Mouse (Mus musculus) lung, adult 2 months (tissue): ENCODE data around the gene Mrps35. TPM values are rescaled to one million over a fixed set of nuclear protein-coding genes. Genes with fewer than 3 reads are reported as not detected.

Experiments used
- DNase-seq: peaks from one replicate; pipeline ENCODE4 v3.0.0; 2022
- H3K4me1 ChIP-seq: fragments of 200-500 bp; 2 replicates; pipeline ENCODE4 v1.6.1; 2011; ENCODE audit warnings: low read length; ENCODE audit not compliant: control insufficient read depth, insufficient read depth
- H3K4me3 ChIP-seq: fragments of 200-500 bp; replicated peaks from 2 replicates; pipeline ENCODE3; 2011; ENCODE audit warnings: low read depth, mild to moderate bottlenecking, control low read depth, low read length; ENCODE audit errors: extremely low read depth
- CTCF ChIP-seq: fragments of 200-500 bp; IDR thresholded peaks from 2 replicates; pipeline ENCODE4 v1.5.1; 2011; ENCODE audit warnings: mild to moderate bottlenecking, low read length, control low read depth; ENCODE audit not compliant: insufficient read depth
- POLR2A ChIP-seq: fragments of 200-500 bp; IDR thresholded peaks from 2 replicates; pipeline ENCODE4 v1.6.1; 2011; ENCODE audit warnings: low read depth, mild to moderate bottlenecking, control low read depth, low read length, borderline replicate concordance; ENCODE audit errors: extremely low read depth
- WGBS: fragments of 180-500 bp; shearing (Covaris S2); methylation state at CpG from one replicate; pipeline ENCODE4 v1.1.7; 2018; 5-methylcytosine and 5-hydroxymethylcytosine counted together
- polyA plus RNA-seq: library from polyadenylated mRNA; depleted of rRNA; stranded (reverse); fragments of >200 nt; gene quantifications from 2 replicates; pipeline ENCODE4 v1.2.3, GENCODE M21; 2012

Gene Mrps35
- polyA plus RNA-seq, 1 experiment = 6.2 TPM

- no peak for TF ChIP-seq POLR2A
- no peak for TF ChIP-seq CTCF
- 80% methylated on average over 2 of the region's 2 CpGs for WGBS
- H3K4me1 ChIP-seq = 0 out of 2 replicates have a peak, but pooled peaks cover under 1% of the 10 kb centered on the region
- no peak overlapping the region for H3K4me3 ChIP-seq
- DNase-seq = no peak
Measured at GRCm38 (mm10) chr6:147028396-147028795, 14.2 kb upstream of the Mrps35 start.

- TF ChIP-seq CTCF (no peak), POLR2A (no peak)
- 92% methylated on average over 9 of the region's 9 CpGs for WGBS
- H3K4me1 ChIP-seq = no peaks in the 10 kb centered on the region
- H3K4me3 ChIP-seq = no peak overlapping the region
- no peak for DNase-seq
Measured at GRCm38 (mm10) chr6:147029591-147029990, 13.0 kb upstream of the Mrps35 start.

- Histone ChIP-seq H3K4me1 (no peaks in the 10 kb centered on the region), H3K4me3 (no peak overlapping the region)
- WGBS = 87% methylated on average over 15 of the region's 15 CpGs
- no peak for DNase-seq
- TF ChIP-seq CTCF (no peak), POLR2A (no peak)
Measured at GRCm38 (mm10) chr6:147030096-147030885, 12.3 kb upstream of the Mrps35 start.

GRCm38 (mm10) chr6:147032303-147032925 lies 10.2 kb upstream of the Mrps35 start, which contains the start of gene Rep15:
Gene Rep15, plus strand, starts transcription at chr6:147032584.
- 69% methylated on average over 13 of the region's 13 CpGs for WGBS
- TF ChIP-seq CTCF = no peak
- TF ChIP-seq POLR2A = no peak
- H3K4me3 ChIP-seq = no peak within 1 kb of the TSS

GRCm38 (mm10) chr6:147043633-147044032 lies 1.1 kb downstream of the Mrps35 start:
- DNase-seq = no peak
- WGBS = 41% methylated on average over 7 of the region's 7 CpGs
- H3K4me3 ChIP-seq = no peak overlapping the region
- H3K4me1 ChIP-seq = peaks cover 8% of the 10 kb centered on the region
- TF ChIP-seq CTCF (no peak), POLR2A (no peak)

More at GRCm38 (mm10) chr6:147032303-147032925, 10.2 kb upstream of the Mrps35 start, which contains the start of gene Rep15:
- no peak for DNase-seq
- H3K4me1 ChIP-seq = no peaks in the 10 kb centered on the region

GRCm38 (mm10) chr6:147049239-147049805 lies 6.8 kb downstream of the Mrps35 start:
- Histone ChIP-seq H3K4me3 (no peak overlapping the region), H3K4me1 (peaks cover 4% of the 10 kb centered on the region; the same call in 1 of the 2 replicates)
- DNase-seq = no peak
- TF ChIP-seq CTCF = no peak
- TF ChIP-seq POLR2A = no peak
- 96% methylated on average over 13 of the region's 13 CpGs for WGBS

GRCm38 (mm10) chr6:147051666-147052065 lies 9.1 kb downstream of the Mrps35 start:
- TF ChIP-seq CTCF (no peak), POLR2A (no peak)
- no peak for DNase-seq
- 91% methylated on average over 8 of the region's 8 CpGs for WGBS
- Histone ChIP-seq H3K4me1 (no peaks in the 10 kb centered on the region), H3K4me3 (no peak overlapping the region)

GRCm38 (mm10) chr6:147052440-147052839 lies 9.9 kb downstream of the Mrps35 start:
- 86% methylated on average over 9 of the region's 9 CpGs for WGBS
- Histone ChIP-seq H3K4me3 (no peak overlapping the region), H3K4me1 (no peaks in the 10 kb centered on the region)
- TF ChIP-seq POLR2A (no peak), CTCF (no peak)
- no peak for DNase-seq

- WGBS = 91% methylated on average over 19 of the region's 19 CpGs
- no peak overlapping the region for H3K4me3 ChIP-seq
- DNase-seq = no peak
- no peaks in the 10 kb centered on the region for H3K4me1 ChIP-seq
- TF ChIP-seq CTCF (no peak), POLR2A (no peak)
Measured at GRCm38 (mm10) chr6:147053785-147054646, 11.5 kb downstream of the Mrps35 start.
